ENCODE assay signal across 37 mouse cellular contexts in the genomic region with DNA sequence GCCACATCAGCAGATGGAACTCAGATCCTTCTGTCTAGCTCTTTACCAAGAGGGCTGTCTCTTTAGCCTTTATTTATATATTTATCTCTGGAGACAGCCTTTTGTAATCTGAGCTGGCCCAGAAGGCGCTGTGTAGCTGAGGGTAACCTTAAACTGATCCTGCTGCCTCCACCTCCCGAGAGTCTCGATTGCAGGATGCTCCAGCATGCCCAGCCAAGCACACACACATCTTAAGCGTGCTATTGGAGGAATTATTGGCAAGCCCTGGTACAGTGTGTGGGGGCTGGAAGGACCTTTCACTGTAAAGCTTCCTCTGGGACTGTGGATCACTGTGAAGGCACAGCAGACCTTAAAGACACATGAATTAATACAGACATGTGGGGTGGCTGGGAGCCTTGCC. TPM values are rescaled to one million over a fixed set of nuclear protein-coding genes. Genes with fewer than 3 reads are reported as not detected.
A peak's percentile ranks its signal among the peaks of the same experiment; 100 is the strongest.
DNase-seq lines count a peak whose midpoint lies in the region; ATAC-seq and TF ChIP-seq lines count a peak whose summit lies in the region.
"Had no signal": no experiment of that assay in that cellular context is flagged by ENCODE, and none has a peak within 500 bp of the region (broad histone marks: within the 10 kb centered on the region; RNA-seq: fewer than 3 reads in every experiment).

No protein-coding gene starts in this region.

- no peak for TF ChIP-seq CTCF in midbrain, postnatal 0 days (IDR thresholded peaks at IDR 0.05)

- H3K4me1 ChIP-seq in kidney, embryonic 14.5 days (ENCODE audit: control insufficient read depth, insufficient read depth, low read length) = no peaks in the 10 kb centered on the region
- no peaks in the 10 kb centered on the region for H3K4me1 ChIP-seq in midbrain, postnatal 0 days (ENCODE audit: insufficient read depth, low read length)
- H3K4me1 ChIP-seq in midbrain, embryonic 15.5 days = no peaks in the 10 kb centered on the region
- H3K4me1 ChIP-seq in embryonic facial prominence, embryonic 14.5 days (ENCODE audit: control insufficient read depth, insufficient read depth, low read length) = no peaks in the 10 kb centered on the region
- H3K4me1 ChIP-seq in intestine, embryonic 16.5 days (ENCODE audit: control insufficient read depth, insufficient read depth, low read length) = peaks cover 2% of the 10 kb centered on the region; the same call in 1 of the 2 replicates
- H3K4me1 ChIP-seq: heart, embryonic 13.5 days; intestine, embryonic 15.5 days; liver, embryonic 15.5 days; stomach, embryonic 15.5 days had no signal

- ATAC-seq in frontal cortex, adult (ENCODE audit: low TSS enrichment) = 0 out of 2 replicates have a peak, but pooled peaks have one; percentile 5
- ATAC-seq in kidney, embryonic 14.5 days (ENCODE audit: low FRiP score, low TSS enrichment) = peak; percentile 87
- ATAC-seq in midbrain, postnatal 0 days (ENCODE audit: low FRiP score) = no peak
- ATAC-seq in midbrain, embryonic 15.5 days (replicated peaks) = no peak
- ATAC-seq in embryonic facial prominence, embryonic 14.5 days (ENCODE audit: low read depth) = peak; percentile 86
- ATAC-seq in intestine, embryonic 16.5 days = no peak
- ATAC-seq: CD4-positive, CD25-positive, alpha-beta regulatory T cell, adult 4 months; forebrain, embryonic 14.5 days; intestine, embryonic 15.5 days had no signal

- no peak overlapping the region for H3K9ac ChIP-seq in kidney, embryonic 14.5 days (ENCODE audit: low read depth, low read length)
- no peak overlapping the region for H3K9ac ChIP-seq in midbrain, postnatal 0 days (replicated peaks; ENCODE audit: low read length, poor library complexity, severe bottlenecking)
- H3K9ac ChIP-seq in midbrain, embryonic 15.5 days = no peak overlapping the region
- no peak overlapping the region for H3K9ac ChIP-seq in embryonic facial prominence, embryonic 14.5 days (ENCODE audit: low read depth, low read length)
- H3K9ac ChIP-seq in intestine, embryonic 16.5 days (ENCODE audit: low read depth, low read length) = no peak overlapping the region
- H3K9ac ChIP-seq: heart, embryonic 13.5 days; hindbrain, embryonic 14.5 days; intestine, embryonic 15.5 days; limb, embryonic 12.5 days; liver, embryonic 15.5 days; lung, embryonic 14.5 days; stomach, embryonic 15.5 days had no signal

- peak overlapping the region; percentile 42; the same call in 1 of the 2 replicates for H3K27ac ChIP-seq in kidney, embryonic 14.5 days (ENCODE audit: low read depth, low read length)
- H3K27ac ChIP-seq in midbrain, postnatal 0 days (ENCODE audit: low read depth, low read length) = no peak overlapping the region
- no peak overlapping the region for H3K27ac ChIP-seq in midbrain, embryonic 15.5 days
- H3K27ac ChIP-seq in embryonic facial prominence, embryonic 14.5 days (replicated peaks; ENCODE audit: low read depth, low read length) = no peak overlapping the region
- H3K27ac ChIP-seq in intestine, embryonic 16.5 days (ENCODE audit: low read length) = no peak overlapping the region
- H3K27ac ChIP-seq: heart, embryonic 13.5 days; hindbrain, embryonic 14.5 days; intestine, embryonic 15.5 days; left cerebral cortex, adult 2 months; limb, embryonic 12.5 days; liver, embryonic 15.5 days; midbrain, embryonic 10.5 days; stomach, embryonic 15.5 days had no signal

- H3K36me3 ChIP-seq in kidney, embryonic 14.5 days (ENCODE audit: control insufficient read depth, insufficient read depth, low read length) = no peaks in the 10 kb centered on the region
- H3K36me3 ChIP-seq in midbrain, postnatal 0 days (ENCODE audit: insufficient read depth, low read length) = no peaks in the 10 kb centered on the region
- no peaks in the 10 kb centered on the region for H3K36me3 ChIP-seq in midbrain, embryonic 15.5 days (replicated peaks)
- H3K36me3 ChIP-seq in embryonic facial prominence, embryonic 14.5 days (ENCODE audit: control insufficient read depth, insufficient read depth, low read length) = no peaks in the 10 kb centered on the region
- no peaks in the 10 kb centered on the region for H3K36me3 ChIP-seq in intestine, embryonic 16.5 days (ENCODE audit: control insufficient read depth, insufficient read depth, low read length)
- H3K36me3 ChIP-seq: heart, embryonic 13.5 days; intestine, embryonic 15.5 days; limb, embryonic 12.5 days; liver, embryonic 15.5 days; midbrain, embryonic 10.5 days; stomach, embryonic 15.5 days had no signal

- H3K4me2 ChIP-seq in kidney, embryonic 14.5 days (replicated peaks; ENCODE audit: low read depth, low read length) = no peak overlapping the region
- H3K4me2 ChIP-seq in midbrain, postnatal 0 days (ENCODE audit: low read depth, low read length, poor library complexity, severe bottlenecking) = no peak overlapping the region
- no peak overlapping the region for H3K4me2 ChIP-seq in midbrain, embryonic 15.5 days
- no peak overlapping the region for H3K4me2 ChIP-seq in embryonic facial prominence, embryonic 14.5 days (ENCODE audit: low read depth, low read length)
- H3K4me2 ChIP-seq in intestine, embryonic 16.5 days (ENCODE audit: low read depth, low read length) = no peak overlapping the region
- H3K4me2 ChIP-seq: heart, embryonic 13.5 days; hindbrain, embryonic 14.5 days; intestine, embryonic 15.5 days; limb, embryonic 12.5 days; liver, embryonic 15.5 days; lung, embryonic 14.5 days; stomach, embryonic 15.5 days had no signal

- 3% methylated on average over 4 of the region's 4 CpGs for WGBS in kidney, embryonic 14.5 days
- WGBS in midbrain, postnatal 0 days = 44% methylated on average over 4 of the region's 4 CpGs
- WGBS in midbrain, embryonic 15.5 days = 42% methylated on average over 4 of the region's 4 CpGs
- WGBS in embryonic facial prominence, embryonic 14.5 days = 15% methylated on average over 4 of the region's 4 CpGs
- 26% methylated on average over 4 of the region's 4 CpGs for WGBS in intestine, embryonic 16.5 days

- no peaks in the 10 kb centered on the region for H3K27me3 ChIP-seq in kidney, embryonic 14.5 days (ENCODE audit: control insufficient read depth, insufficient read depth, low read length)
- H3K27me3 ChIP-seq in midbrain, postnatal 0 days (ENCODE audit: insufficient read depth, low read length) = no peaks in the 10 kb centered on the region
- H3K27me3 ChIP-seq in midbrain, embryonic 15.5 days (replicated peaks) = no peaks in the 10 kb centered on the region
- H3K27me3 ChIP-seq in embryonic facial prominence, embryonic 14.5 days (replicated peaks; ENCODE audit: control insufficient read depth, insufficient read depth, low read length) = no peaks in the 10 kb centered on the region
- no peaks in the 10 kb centered on the region for H3K27me3 ChIP-seq in intestine, embryonic 16.5 days (replicated peaks; ENCODE audit: control insufficient read depth, insufficient read depth, low read length)
- H3K27me3 ChIP-seq: heart, embryonic 13.5 days; intestine, embryonic 15.5 days; limb, embryonic 12.5 days; liver, embryonic 15.5 days; stomach, embryonic 15.5 days had no signal

- DNase-seq in frontal cortex, postnatal 25 days (ENCODE audit: low spot score in 2 of 2) = no peak
- DNase-seq in kidney, postnatal 36 days = no peak
- DNase-seq in midbrain, postnatal 0 days (ENCODE audit: low spot score) = peak; percentile 24
- DNase-seq in embryonic facial prominence, embryonic 14.5 days (ENCODE audit: low spot score) = peak; percentile 45
- DNase-seq: adrenal gland, postnatal 25 days; cerebellum, adult 11-12 months; cerebellum, postnatal 10 days; kidney, postnatal 10 days; lung, embryonic 14.5 days; lung, postnatal 14 days; right cerebral cortex, postnatal 25 days had no signal

- no peak overlapping the region for H3K4me3 ChIP-seq in kidney, embryonic 14.5 days (ENCODE audit: low read length)
- H3K4me3 ChIP-seq in midbrain, postnatal 0 days (ENCODE audit: low read depth, low read length) = no peak overlapping the region
- H3K4me3 ChIP-seq in midbrain, embryonic 15.5 days = no peak overlapping the region
- H3K4me3 ChIP-seq in embryonic facial prominence, embryonic 14.5 days (ENCODE audit: low read depth, low read length) = no peak overlapping the region
- no peak overlapping the region for H3K4me3 ChIP-seq in intestine, embryonic 16.5 days (ENCODE audit: low read length)
- H3K4me3 ChIP-seq: heart, embryonic 13.5 days; intestine, embryonic 15.5 days; left cerebral cortex, adult 2 months; limb, embryonic 12.5 days; liver, embryonic 15.5 days; midbrain, embryonic 10.5 days; stomach, embryonic 15.5 days had no signal

- H3K9me3 ChIP-seq in kidney, embryonic 14.5 days (ENCODE audit: control insufficient read depth, low read length) = no peaks in the 10 kb centered on the region
- H3K9me3 ChIP-seq in midbrain, postnatal 0 days (ENCODE audit: low read length) = no peaks in the 10 kb centered on the region
- H3K9me3 ChIP-seq in midbrain, embryonic 15.5 days = no peaks in the 10 kb centered on the region
- H3K9me3 ChIP-seq in embryonic facial prominence, embryonic 14.5 days (ENCODE audit: control insufficient read depth, low read length) = no peaks in the 10 kb centered on the region
- no peaks in the 10 kb centered on the region for H3K9me3 ChIP-seq in intestine, embryonic 16.5 days (ENCODE audit: control insufficient read depth, low read length)
- H3K9me3 ChIP-seq: heart, embryonic 13.5 days; intestine, embryonic 15.5 days; limb, embryonic 12.5 days; liver, embryonic 15.5 days; midbrain, embryonic 10.5 days; stomach, embryonic 15.5 days had no signal

RNA-seq across cellular contexts. Expression of gene Prph2, which starts 8.7 kb away (rescaled TPM):
- 0.18 and 0.26 TPM in 2 replicates for polyA plus RNA-seq in kidney, embryonic 14.5 days (2014; fragmentation: Nextera tagmentation; extraction: Ambion mirVana)
- not detected in 2 replicates for total RNA-seq in midbrain, postnatal 0 days (2014; rRNA removed)
- polyA plus RNA-seq in midbrain, postnatal 0 days (2015; fragmentation: Nextera tagmentation; extraction: Ambion mirVana) = not detected in 2 replicates
- polyA plus RNA-seq in midbrain, embryonic 15.5 days (2015; fragmentation: Nextera tagmentation; extraction: Ambion mirVana) = not detected in 2 replicates
- polyA plus RNA-seq in embryonic facial prominence, embryonic 14.5 days (2014; fragmentation: Nextera tagmentation; extraction: Ambion mirVana) = not detected in 2 replicates
- not detected in 2 replicates for polyA plus RNA-seq in intestine, embryonic 16.5 days (2015; fragmentation: Nextera tagmentation; extraction: Ambion mirVana)
- total RNA-seq: adrenal gland, adult 18-20 months; adrenal gland, postnatal 25 days; common myeloid progenitor, adult 5-6 weeks; gastrocnemius, adult 8-10 months; gastrocnemius, postnatal 4 days; heart, adult 8-10 months; heart, postnatal 25 days; layer of hippocampus, adult 18-20 months; layer of hippocampus, postnatal 14 days; left cerebral cortex, adult 2 months; left cerebral cortex, postnatal 25 days; liver, adult 2 months; monocyte, adult 5-6 weeks had no signal
- polyA plus RNA-seq: CD4-positive, CD25-positive, alpha-beta regulatory T cell, adult 4 months; forebrain, embryonic 14.5 days; heart, embryonic 13.5 days; hindbrain, embryonic 14.5 days; intestine, embryonic 15.5 days; limb, embryonic 12.5 days; liver, embryonic 15.5 days; lung, embryonic 14.5 days; midbrain, embryonic 10.5 days; neural tube, embryonic 14.5 days; stomach, embryonic 15.5 days had no signal

RNA-seq across cellular contexts. Expression of gene Tbcc, which starts 28.5 kb away (rescaled TPM):
- 71.0 and 82.1 TPM in 2 replicates for polyA plus RNA-seq in kidney, embryonic 14.5 days (2014; fragmentation: Nextera tagmentation; extraction: Ambion mirVana)
- total RNA-seq in midbrain, postnatal 0 days (2014; rRNA removed) = 43.1 and 46.3 TPM in 2 replicates
- 49.9 and 51.2 TPM in 2 replicates for polyA plus RNA-seq in midbrain, postnatal 0 days (2015; fragmentation: Nextera tagmentation; extraction: Ambion mirVana)
- 61.6 and 68.5 TPM in 2 replicates for polyA plus RNA-seq in midbrain, embryonic 15.5 days (2015; fragmentation: Nextera tagmentation; extraction: Ambion mirVana)
- 55.0 and 63.3 TPM in 2 replicates for polyA plus RNA-seq in embryonic facial prominence, embryonic 14.5 days (2014; fragmentation: Nextera tagmentation; extraction: Ambion mirVana)
- polyA plus RNA-seq in intestine, embryonic 16.5 days (2015; fragmentation: Nextera tagmentation; extraction: Ambion mirVana) = 31.8 and 35.8 TPM in 2 replicates

Comparison
In these comparisons a context has a peak if more than half of its experiments do, and no peak if none do; other contexts are left out.
1. ATAC-seq: peak in frontal cortex, adult (single experiment), kidney, embryonic 14.5 days (single experiment) and embryonic facial prominence, embryonic 14.5 days (single experiment); none in midbrain, postnatal 0 days (single experiment), midbrain, embryonic 15.5 days (single experiment) and intestine, embryonic 16.5 days (single experiment).
2. DNase-seq: peak in midbrain, postnatal 0 days (single experiment) and embryonic facial prominence, embryonic 14.5 days (single experiment); none in frontal cortex, postnatal 25 days (0 of 2) and kidney, postnatal 36 days (0 of 2).